Mouse (Mus musculus) ES-E14 (cell line): ENCODE measurements around the gene Yipf7. TPM values are rescaled to one million over a fixed set of nuclear protein-coding genes. Genes with fewer than 3 reads are reported as not detected.

Experiments
- DNase-seq: peaks from one replicate; pipeline ENCODE4 v3.0.0-alpha.2; 2013; ENCODE audit warnings: low read depth, low spot score
- H3K27ac ChIP-seq: 2 replicates; pipeline ENCODE4 v1.5.1; 2012; ENCODE audit warnings: low read depth, mild to moderate bottlenecking, low read length, moderate library complexity, mixed read lengths; ENCODE audit not compliant: poor library complexity, insufficient read depth, severe bottlenecking
- H3K36me3 ChIP-seq: 2 replicates; pipeline ENCODE4 v1.6.1; 2012; ENCODE audit warnings: mild to moderate bottlenecking, low read length, moderate library complexity, mixed read lengths; ENCODE audit not compliant: control insufficient read depth, poor library complexity, insufficient read depth, severe bottlenecking
- H3K4me1 ChIP-seq, 2 experiments: fragments of 150-350 bp in 1 of 2; sonication (generic) in 1 of 2; 2 replicates each; pipeline ENCODE4 v1.6.1; 2012; ENCODE audit warnings: low read length in 2 of 2, mild to moderate bottlenecking in 1 of 2, mixed read lengths in 1 of 2; ENCODE audit not compliant: control insufficient read depth in 2 of 2, insufficient read depth in 2 of 2, poor library complexity in 1 of 2
- H3K4me3 ChIP-seq, 2 experiments: fragments of 150-350 bp in 1 of 2; sonication (generic) in 1 of 2; 2 replicates each; pipeline ENCODE4 v1.5.1; 2012; ENCODE audit warnings: low read length in 2 of 2, low read depth in 1 of 2, mild to moderate bottlenecking in 1 of 2, mixed read lengths in 1 of 2; ENCODE audit not compliant: insufficient read depth in 1 of 2, poor library complexity in 1 of 2, severe bottlenecking in 1 of 2
- H3K9ac ChIP-seq: 2 replicates; pipeline ENCODE4 v1.6.1; 2012; ENCODE audit warnings: low read depth, mild to moderate bottlenecking, low read length, mixed read lengths; ENCODE audit not compliant: poor library complexity, insufficient read depth, severe bottlenecking
- H3K9me3 ChIP-seq: fragments of 150-350 bp; sonication (generic); 2 replicates; pipeline ENCODE4 v1.6.1; 2012; ENCODE audit warnings: low read depth, mild to moderate bottlenecking, low read length; ENCODE audit not compliant: control insufficient read depth, insufficient read depth
- CHD2 ChIP-seq: IDR thresholded peaks from 2 replicates; pipeline ENCODE4 v1.6.1; 2014; ENCODE audit warnings: mild to moderate bottlenecking, low read depth, low read length, inconsistent platforms
- HCFC1 ChIP-seq: IDR thresholded peaks from 2 replicates; pipeline ENCODE4 v1.6.1; 2012; ENCODE audit warnings: low read length, inconsistent platforms, borderline replicate concordance; ENCODE audit not compliant: insufficient read depth
- MAFK ChIP-seq: IDR thresholded peaks from 2 replicates; pipeline ENCODE4 v1.6.1; 2014; ENCODE audit warnings: mild to moderate bottlenecking, low read depth, low read length, inconsistent platforms; ENCODE audit not compliant: insufficient read depth
- ZC3H11A ChIP-seq: IDR thresholded peaks from 2 replicates; pipeline ENCODE4 v1.6.1; 2012; ENCODE audit warnings: low read depth, mild to moderate bottlenecking, inconsistent platforms, low read length, borderline replicate concordance
- ZNF384 ChIP-seq: IDR thresholded peaks from 2 replicates; pipeline ENCODE4 v1.6.1; 2012; ENCODE audit warnings: low read depth, low read length, inconsistent platforms
- in situ Hi-C, 2 experiments: fragments of 600-800 bp; cut with MboI; formaldehyde crosslinking; loops; one replicate each; pipeline ENCODE4 v1.15.1; 2025; ENCODE audit warnings: low sequenced_read_pairs in 2 of 2, inconsistent platforms in 1 of 2; ENCODE audit not compliant: unreplicated experiment in 2 of 2
- total RNA-seq: library from RNA; depleted of rRNA; stranded (reverse); fragments of 300-350 nt; gene quantifications from 2 replicates; pipeline ENCODE4 v1.2.3, GENCODE M21; 2012; rRNA removed

Gene Yipf7
- 0.40 and 0.58 TPM in 2 replicates for total RNA-seq

- Histone ChIP-seq H3K9ac (no peak within 1 kb of the TSS), H3K36me3 (no peaks in the 10 kb centered on the region), H3K4me3 (no peak within 1 kb of the TSS), H3K4me1 (no peaks in the 10 kb centered on the region), H3K9me3 (no peaks in the 10 kb centered on the region), H3K27ac (no peak within 1 kb of the TSS)
- in situ Hi-C loops, result no loop called here
- DNase-seq, result no peak
- no peak for TF ChIP-seq HCFC1
- no peak for TF ChIP-seq ZC3H11A
- no peak for TF ChIP-seq ZNF384
- TF ChIP-seq CHD2, result no peak
- no peak for TF ChIP-seq MAFK
Measured at GRCm38 (mm10) chr5:69542489-69542888, at the start of gene Yipf7. TSS of gene Yipf7 (minus strand) at chr5:69542648.

- H3K4me1 ChIP-seq, result 0 out of 4 replicates have a peak, but pooled peaks cover 0 to 2% of the 10 kb centered on the region in 2 experiments
- H3K9me3 ChIP-seq, result no peaks in the 10 kb centered on the region
- in situ Hi-C loops, result no loop called here
- peak; percentile 81 for DNase-seq
- TF ChIP-seq CHD2 (no peak), HCFC1 (peak; percentile 52; the same call in 1 of the 2 replicates)
- H3K27ac ChIP-seq, result no peak within 1 kb of the TSS
- no peaks in the 10 kb centered on the region for H3K36me3 ChIP-seq
- H3K9ac ChIP-seq, result peak within 1 kb of the TSS; percentile 78
- peak within 1 kb of the TSS; percentile 73 to 82 for H3K4me3 ChIP-seq
Measured at GRCm38 (mm10) chr5:69591640-69592461, 49.4 kb upstream of the Yipf7 start, which contains the start of gene Gnpda2. TSS of gene Gnpda2 (minus strand) at chr5:69592340.

GRCm38 (mm10) chr5:69557404-69557935 is 15.0 kb upstream of the Yipf7 start:
- TF ChIP-seq CHD2 (no peak), ZC3H11A (no peak), MAFK (no peak), HCFC1 (no peak), ZNF384 (no peak)
- peak overlapping the region; percentile 89 to 92 for H3K4me3 ChIP-seq
- no peak overlapping the region for H3K27ac ChIP-seq
- peak overlapping the region; percentile 88 for H3K9ac ChIP-seq
- H3K9me3 ChIP-seq, result no peaks in the 10 kb centered on the region
- H3K36me3 ChIP-seq, result peaks cover 3% of the 10 kb centered on the region
- in situ Hi-C loops, result no loop called here
- no peaks in the 10 kb centered on the region; a peak in 1 of 4 replicates for H3K4me1 ChIP-seq
- DNase-seq, result peak; percentile 15

- in situ Hi-C loops, result no loop called here
- Histone ChIP-seq H3K36me3 (peaks cover 3% of the 10 kb centered on the region), H3K4me3 (peak within 1 kb of the TSS; percentile 89 to 92)
Measured at GRCm38 (mm10) chr5:69556628-69557403, 14.4 kb upstream of the Yipf7 start, which contains the start of gene Guf1. TSS of gene Guf1 (plus strand) at chr5:69556923.

More at GRCm38 (mm10) chr5:69556628-69557403, 14.4 kb upstream of the Yipf7 start, which contains the start of gene Guf1:
- H3K9me3 ChIP-seq, result no peaks in the 10 kb centered on the region
- DNase-seq, result peak; percentile 80
- no peak within 1 kb of the TSS for H3K27ac ChIP-seq
- no peak for TF ChIP-seq MAFK
- peak; percentile 82; the same call in 1 of the 2 replicates for TF ChIP-seq HCFC1
- no peaks in the 10 kb centered on the region; a peak in 1 of 4 replicates for H3K4me1 ChIP-seq
- peak within 1 kb of the TSS; percentile 88 for H3K9ac ChIP-seq
